Comparison of ENCODE assay signal across 8 mouse cellular contexts in the genomic region with DNA sequence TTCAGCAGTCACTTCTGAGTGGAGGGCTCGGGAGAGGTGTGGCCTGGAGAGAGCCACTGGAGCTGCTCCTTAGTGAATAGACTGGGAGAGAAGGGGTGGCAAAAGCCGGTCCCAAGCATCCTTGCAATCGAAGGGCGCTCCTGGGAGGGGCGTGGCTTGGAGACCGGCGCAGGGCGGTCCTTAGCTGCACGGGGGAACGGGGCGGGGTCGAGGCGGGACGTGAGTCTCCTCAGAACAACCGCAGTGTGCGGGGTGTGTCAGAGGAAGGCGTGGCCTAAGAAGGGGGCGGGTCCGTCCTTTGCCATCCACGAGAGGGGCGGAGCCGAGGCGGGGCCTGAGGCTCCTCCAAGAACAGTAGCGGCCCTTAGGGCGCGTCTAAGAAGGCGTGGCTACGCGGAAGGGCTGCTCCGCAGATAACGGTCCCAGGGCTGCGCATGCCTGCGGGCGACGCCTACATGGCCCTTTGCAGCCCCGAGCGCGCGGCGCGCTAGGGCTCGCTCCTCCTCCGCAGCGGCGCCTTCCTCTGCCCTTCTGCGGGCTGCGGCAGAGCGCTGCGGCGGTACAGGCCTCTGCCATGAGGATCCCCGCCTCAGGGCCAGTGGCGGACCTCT. TPM values are rescaled to one million over a fixed set of nuclear protein-coding genes. Genes with fewer than 3 reads are reported as not detected.
DNase-seq lines count a peak whose midpoint lies in the region; ATAC-seq lines count a peak whose summit lies in the region.

No protein-coding gene starts in this region.

- DNase-seq in NIH3T3 (ENCODE audit: low read depth), result peak; percentile 99
- DNase-seq in cerebellum, postnatal 10 days, result peak; percentile 99 to 100
- DNase-seq in frontal cortex, postnatal 14 days (ENCODE audit: low spot score in 2 of 2), result peak; percentile 98 to 99
- peak; percentile 83 to 92 for DNase-seq in layer of hippocampus, postnatal 25 days (ENCODE audit: extremely low spot score in 1 of 2, low spot score in 1 of 2)
- DNase-seq in lung, postnatal 25 days (ENCODE audit: low spot score), result peak; percentile 99
- DNase-seq in retina, postnatal 1 day, result peak; percentile 99
- peak; percentile 97 for DNase-seq in urinary bladder, adult 18-20 months (ENCODE audit: low spot score in 2 of 2)

- H3K4me1 ChIP-seq in hindbrain, embryonic 13.5 days (replicated peaks), result peaks cover 30% of the 10 kb centered on the region

- peak overlapping the region; percentile 93 for H3K9ac ChIP-seq in hindbrain, embryonic 13.5 days

- peak overlapping the region; percentile 59 for H3K4me2 ChIP-seq in hindbrain, embryonic 13.5 days

- H3K9me3 ChIP-seq in hindbrain, embryonic 13.5 days, result no peaks in the 10 kb centered on the region

- peak; percentile 99 for ATAC-seq in hindbrain, embryonic 13.5 days (ENCODE audit: low FRiP score)

- peak overlapping the region; percentile 96 for H3K27ac ChIP-seq in hindbrain, embryonic 13.5 days

- peak overlapping the region; percentile 88 for H3K4me3 ChIP-seq in hindbrain, embryonic 13.5 days

- peaks cover 9% of the 10 kb centered on the region for H3K27me3 ChIP-seq in hindbrain, embryonic 13.5 days

- under 1% methylated on average over 50 of the region's 52 CpGs for WGBS in hindbrain, embryonic 13.5 days

- no peaks in the 10 kb centered on the region for H3K36me3 ChIP-seq in hindbrain, embryonic 13.5 days

RNA-seq across cellular contexts. Expression of a gene that starts 34.4 kb away (rescaled TPM):
- polyA plus RNA-seq in hindbrain, embryonic 13.5 days (2015; fragmentation: Nextera tagmentation; extraction: Ambion mirVana), result 7.9 and 8.1 TPM in 2 replicates
- total RNA-seq in layer of hippocampus, postnatal 25 days (2021), result 10 to 100 TPM; 54.1 to 58.8 TPM

Comparison
In these comparisons a context has a peak if more than half of its experiments do, and no peak if none do; other contexts are left out.
1. Peak in every context shown above with its lines: DNase-seq, ATAC-seq, H3K4me3 ChIP-seq and H3K27ac ChIP-seq.